Mouse (Mus musculus): ENCODE measurements at regions not wholly inside any gene's neighbourhood (a gene's known extent, or its start where the extent isn't known, plus 50 kb on each side); places are given as distances from the start of the nearest gene placed in this dataset.

GRCm38 (mm10) chr1:35109801-35110200 is 260.0 kb downstream of the Plekhb2 start:
- 71% methylated on average over 1 of the region's 1 CpGs for WGBS
- H3K4me3 ChIP-seq (replicated peaks; ENCODE audit: low read length), result no peak overlapping the region
- H3K27me3 ChIP-seq (replicated peaks; ENCODE audit: control insufficient read depth, insufficient read depth, low read length), result no peaks in the 10 kb centered on the region
- ATAC-seq, result no peak
- no peaks in the 10 kb centered on the region for H3K36me3 ChIP-seq (ENCODE audit: control insufficient read depth, insufficient read depth)
- no peaks in the 10 kb centered on the region for H3K9me3 ChIP-seq (ENCODE audit: control insufficient read depth, low read length)
- H3K9ac ChIP-seq (replicated peaks; ENCODE audit: low read depth, low read length), result no peak overlapping the region
- no peak overlapping the region for H3K27ac ChIP-seq (ENCODE audit: low read length)
- no peak overlapping the region for H3K4me2 ChIP-seq (ENCODE audit: low read length)
- H3K4me1 ChIP-seq (replicated peaks; ENCODE audit: control insufficient read depth, insufficient read depth, low read length), result no peaks in the 10 kb centered on the region

DNA sequence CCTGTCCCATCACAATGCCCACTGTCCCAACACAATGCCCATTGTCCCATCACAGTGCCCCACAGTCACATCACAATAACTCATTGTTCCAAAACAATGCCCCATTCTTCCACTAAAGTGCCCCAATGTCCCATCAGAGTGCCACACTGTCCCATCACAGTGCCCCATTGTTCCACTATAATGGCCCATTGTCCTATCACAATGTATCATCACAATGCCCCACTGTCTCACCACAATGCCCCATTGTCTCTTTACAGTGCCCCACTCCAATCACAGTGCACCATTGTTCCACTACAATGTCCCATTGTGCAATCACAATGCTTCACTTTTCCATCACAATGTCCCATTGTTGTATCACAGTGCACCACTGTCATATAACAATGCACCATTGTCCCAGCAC is 265.7 kb downstream of the Plekhb2 start:
- Histone ChIP-seq H3K27me3 (replicated peaks; ENCODE audit: control insufficient read depth, insufficient read depth, low read length) (no peaks in the 10 kb centered on the region), H3K9me3 (ENCODE audit: control insufficient read depth, low read length) (peaks cover 6% of the 10 kb centered on the region; the same call in 1 of the 2 replicates), H3K4me2 (ENCODE audit: low read length) (no peak overlapping the region), H3K4me1 (replicated peaks; ENCODE audit: control insufficient read depth, insufficient read depth, low read length) (no peaks in the 10 kb centered on the region), H3K4me3 (replicated peaks; ENCODE audit: low read length) (no peak overlapping the region), H3K36me3 (ENCODE audit: control insufficient read depth, insufficient read depth) (no peaks in the 10 kb centered on the region), H3K9ac (replicated peaks; ENCODE audit: low read depth, low read length) (no peak overlapping the region), H3K27ac (ENCODE audit: low read length) (no peak overlapping the region)
- ATAC-seq, result no peak

DNA sequence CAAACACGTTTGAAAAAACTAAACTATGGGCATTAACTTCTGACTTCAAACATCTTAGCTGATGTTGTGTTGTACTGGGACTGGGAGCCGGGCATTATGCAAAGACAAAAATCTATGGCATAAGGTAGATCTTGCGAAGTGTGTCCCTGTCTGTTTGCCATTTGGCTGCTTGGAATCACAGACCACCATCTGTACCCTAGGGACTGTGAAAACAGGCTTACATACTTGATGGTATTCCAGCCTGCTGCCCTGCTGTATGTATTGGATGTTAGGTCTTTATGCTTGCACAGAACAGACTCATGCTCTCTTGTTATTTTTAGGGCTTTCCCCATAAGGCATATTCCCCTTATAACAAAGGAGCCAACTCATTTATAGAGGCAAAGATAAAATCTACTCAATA is 288.1 kb downstream of the Plekhb2 start:
- Histone ChIP-seq H3K4me2 (ENCODE audit: low read length) (no peak overlapping the region), H3K27ac (ENCODE audit: low read length) (no peak overlapping the region), H3K4me3 (replicated peaks; ENCODE audit: low read length) (no peak overlapping the region), H3K4me1 (replicated peaks; ENCODE audit: control insufficient read depth, insufficient read depth, low read length) (no peaks in the 10 kb centered on the region), H3K9me3 (ENCODE audit: control insufficient read depth, low read length) (no peaks in the 10 kb centered on the region), H3K9ac (replicated peaks; ENCODE audit: low read depth, low read length) (no peak overlapping the region), H3K36me3 (ENCODE audit: control insufficient read depth, insufficient read depth) (no peaks in the 10 kb centered on the region), H3K27me3 (replicated peaks; ENCODE audit: control insufficient read depth, insufficient read depth, low read length) (no peaks in the 10 kb centered on the region)
- WGBS, result 74% methylated on average over 3 of the region's 3 CpGs
- ATAC-seq, result no peak; the same call in 1 of the 2 replicates

GRCm38 (mm10) chr1:35149036-35149435 is 299.3 kb downstream of the Plekhb2 start:
- Histone ChIP-seq H3K9ac (replicated peaks; ENCODE audit: low read depth, low read length) (no peak overlapping the region), H3K4me1 (replicated peaks; ENCODE audit: control insufficient read depth, insufficient read depth, low read length) (no peaks in the 10 kb centered on the region), H3K9me3 (ENCODE audit: control insufficient read depth, low read length) (no peaks in the 10 kb centered on the region), H3K4me2 (ENCODE audit: low read length) (no peak overlapping the region), H3K4me3 (replicated peaks; ENCODE audit: low read length) (no peak overlapping the region), H3K27me3 (replicated peaks; ENCODE audit: control insufficient read depth, insufficient read depth, low read length) (no peaks in the 10 kb centered on the region), H3K27ac (ENCODE audit: low read length) (no peak overlapping the region), H3K36me3 (ENCODE audit: control insufficient read depth, insufficient read depth) (no peaks in the 10 kb centered on the region)
- ATAC-seq, result no peak

DNA sequence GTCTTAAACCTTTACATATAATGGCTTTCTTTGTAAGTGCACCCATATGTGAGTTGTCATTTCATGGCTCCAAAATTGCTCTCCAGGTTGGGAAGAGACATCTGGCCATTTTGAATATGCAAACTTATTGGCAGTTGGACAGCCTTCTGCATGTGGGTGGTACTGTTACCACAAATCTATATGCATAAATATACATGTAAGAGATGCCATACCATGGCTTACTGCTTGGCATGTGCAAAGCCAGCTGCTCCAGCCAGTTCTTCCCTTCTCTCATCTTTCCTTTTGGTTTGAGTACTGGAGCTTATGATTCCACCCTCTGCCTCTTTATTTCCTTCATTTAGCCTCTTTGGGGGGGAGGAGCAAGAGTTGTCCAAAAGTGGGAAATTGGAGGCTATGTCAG is 312.7 kb downstream of the Plekhb2 start:
- Histone ChIP-seq H3K4me2 (ENCODE audit: low read length) (no peak overlapping the region), H3K36me3 (ENCODE audit: control insufficient read depth, insufficient read depth) (no peaks in the 10 kb centered on the region), H3K9me3 (ENCODE audit: control insufficient read depth, low read length) (no peaks in the 10 kb centered on the region), H3K4me3 (replicated peaks; ENCODE audit: low read length) (no peak overlapping the region), H3K4me1 (replicated peaks; ENCODE audit: control insufficient read depth, insufficient read depth, low read length) (no peaks in the 10 kb centered on the region), H3K9ac (replicated peaks; ENCODE audit: low read depth, low read length) (no peak overlapping the region), H3K27ac (ENCODE audit: low read length) (no peak overlapping the region), H3K27me3 (replicated peaks; ENCODE audit: control insufficient read depth, insufficient read depth, low read length) (no peaks in the 10 kb centered on the region)
- no peak for ATAC-seq

- Histone ChIP-seq H3K27me3 (replicated peaks; ENCODE audit: control insufficient read depth, insufficient read depth, low read length) (no peaks in the 10 kb centered on the region), H3K36me3 (ENCODE audit: control insufficient read depth, insufficient read depth) (no peaks in the 10 kb centered on the region), H3K9me3 (ENCODE audit: control insufficient read depth, low read length) (no peaks in the 10 kb centered on the region; the same call in 1 of the 2 replicates), H3K27ac (ENCODE audit: low read length) (no peak overlapping the region), H3K4me2 (ENCODE audit: low read length) (no peak overlapping the region), H3K9ac (replicated peaks; ENCODE audit: low read depth, low read length) (no peak overlapping the region), H3K4me3 (replicated peaks; ENCODE audit: low read length) (no peak overlapping the region), H3K4me1 (replicated peaks; ENCODE audit: control insufficient read depth, insufficient read depth, low read length) (no peaks in the 10 kb centered on the region)
- WGBS, result 92% methylated on average over 2 of the region's 2 CpGs
- ATAC-seq, result no peak
These were observed 350.9 kb downstream of the Plekhb2 start for GRCm38 (mm10) chr1:35200656-35201055.

- Histone ChIP-seq H3K36me3 (ENCODE audit: control insufficient read depth, insufficient read depth) (no peaks in the 10 kb centered on the region), H3K27ac (ENCODE audit: low read length) (no peak overlapping the region), H3K27me3 (replicated peaks; ENCODE audit: control insufficient read depth, insufficient read depth, low read length) (no peaks in the 10 kb centered on the region), H3K4me2 (ENCODE audit: low read length) (no peak overlapping the region), H3K4me3 (replicated peaks; ENCODE audit: low read length) (no peak overlapping the region), H3K9me3 (ENCODE audit: control insufficient read depth, low read length) (no peaks in the 10 kb centered on the region; the same call in 1 of the 2 replicates), H3K4me1 (replicated peaks; ENCODE audit: control insufficient read depth, insufficient read depth, low read length) (no peaks in the 10 kb centered on the region), H3K9ac (replicated peaks; ENCODE audit: low read depth, low read length) (no peak overlapping the region)
- WGBS, result 70% methylated on average over 7 of the region's 7 CpGs
- no peak for ATAC-seq
These were observed 351.5 kb downstream of the Plekhb2 start for GRCm38 (mm10) chr1:35201083-35201879.

DNA sequence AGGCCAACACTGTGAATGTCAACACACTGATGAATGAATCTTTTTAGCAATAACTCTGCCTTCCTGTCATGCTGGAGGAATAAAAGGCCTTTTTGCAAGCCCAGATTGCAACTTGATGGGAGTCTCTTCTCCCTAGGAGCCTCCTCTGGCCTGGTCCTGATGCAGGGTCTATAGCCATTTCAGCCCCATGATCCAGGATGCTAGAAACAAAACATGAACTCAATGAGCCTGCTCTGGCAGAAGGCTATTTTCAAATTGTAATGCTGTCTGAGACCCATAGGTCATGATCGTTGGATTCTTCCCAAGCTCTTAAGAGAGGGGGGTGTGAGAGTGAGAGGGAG is 352.1 kb downstream of the Plekhb2 start:
- no peaks in the 10 kb centered on the region for H3K36me3 ChIP-seq (ENCODE audit: control insufficient read depth, insufficient read depth)
- ATAC-seq, result no peak
- WGBS, result 77% methylated on average over 1 of the region's 1 CpGs
- no peaks in the 10 kb centered on the region; the same call in 1 of the 2 replicates for H3K9me3 ChIP-seq (ENCODE audit: control insufficient read depth, low read length)
- no peak overlapping the region for H3K27ac ChIP-seq (ENCODE audit: low read length)
- no peak overlapping the region for H3K9ac ChIP-seq (replicated peaks; ENCODE audit: low read depth, low read length)
- no peaks in the 10 kb centered on the region for H3K27me3 ChIP-seq (replicated peaks; ENCODE audit: control insufficient read depth, insufficient read depth, low read length)
- H3K4me1 ChIP-seq (replicated peaks; ENCODE audit: control insufficient read depth, insufficient read depth, low read length), result no peaks in the 10 kb centered on the region
- H3K4me3 ChIP-seq (replicated peaks; ENCODE audit: low read length), result no peak overlapping the region
- H3K4me2 ChIP-seq (ENCODE audit: low read length), result no peak overlapping the region

- Histone ChIP-seq H3K4me1 (replicated peaks; ENCODE audit: control insufficient read depth, insufficient read depth, low read length) (no peaks in the 10 kb centered on the region), H3K36me3 (ENCODE audit: control insufficient read depth, insufficient read depth) (no peaks in the 10 kb centered on the region), H3K4me3 (replicated peaks; ENCODE audit: low read length) (no peak overlapping the region), H3K27me3 (replicated peaks; ENCODE audit: control insufficient read depth, insufficient read depth, low read length) (no peaks in the 10 kb centered on the region), H3K9ac (replicated peaks; ENCODE audit: low read depth, low read length) (no peak overlapping the region), H3K27ac (ENCODE audit: low read length) (no peak overlapping the region), H3K4me2 (ENCODE audit: low read length) (no peak overlapping the region), H3K9me3 (ENCODE audit: control insufficient read depth, low read length) (no peaks in the 10 kb centered on the region; the same call in 1 of the 2 replicates)
- peak; percentile 55; the same call in 1 of the 2 replicates for ATAC-seq
- WGBS, result 72% methylated on average over 4 of the region's 4 CpGs
These were observed 352.8 kb downstream of the Plekhb2 start for GRCm38 (mm10) chr1:35202551-35202950.

Data from forebrain, embryonic 16.5 days (tissue).